Mouse (Mus musculus): Measurements from ENCODE around the gene Gm9945.

GRCm38 (mm10) chr11:53431347-53432056 is 48.5 kb upstream of the Gm9945 start:
- TF ChIP-seq CTCF (IDR thresholded peaks at IDR 0.05; ENCODE audit: low read depth, low read length) (no peak), POLR2A (IDR thresholded peaks at IDR 0.05; ENCODE audit: insufficient read depth, low read length) (no peak), EP300 (IDR thresholded peaks at IDR 0.05; ENCODE audit: insufficient read depth, low read depth, low read length) (no peak)
